Mouse (Mus musculus) kidney, embryonic 16.5 days (tissue): ENCODE results near the gene Map4k4. TPM values are rescaled to one million over a fixed set of nuclear protein-coding genes. Genes with fewer than 3 reads are reported as not detected.
A peak's percentile ranks its signal among the peaks of the same experiment; 100 is the strongest.

Source experiments
- ATAC-seq: fragments of 200-750 bp; cut with Nextera tagmentation; 2 replicates; pipeline ENCODE4 v1.8.0; 2017; ENCODE audit warnings: moderate TSS enrichment; ENCODE audit not compliant: low FRiP score, low TSS enrichment
- H3K27ac ChIP-seq: fragments of 300-500 bp; sonication (generic); 2 replicates; pipeline ENCODE4 v1.5.1; 2014; ENCODE audit warnings: low read length
- H3K27me3 ChIP-seq: fragments of 300-500 bp; sonication (generic); 2 replicates; pipeline ENCODE4 v1.6.1; 2014; ENCODE audit warnings: low read length, control low read depth, mixed read lengths; ENCODE audit not compliant: insufficient read depth
- H3K36me3 ChIP-seq: fragments of 300-500 bp; sonication (generic); 2 replicates; pipeline ENCODE4 v1.6.1; 2014; ENCODE audit warnings: low read length, control low read depth, mixed read lengths; ENCODE audit not compliant: insufficient read depth
- H3K4me1 ChIP-seq: fragments of 300-500 bp; sonication (generic); 2 replicates; pipeline ENCODE4 v1.6.1; 2014; ENCODE audit warnings: low read length, control low read depth, mixed read lengths; ENCODE audit not compliant: insufficient read depth
- H3K4me2 ChIP-seq: fragments of 300-500 bp; sonication (generic); replicated peaks from 2 replicates; pipeline ENCODE4 v1.6.1; 2014; ENCODE audit warnings: low read depth, low read length
- H3K4me3 ChIP-seq: fragments of 300-500 bp; sonication (generic); 2 replicates; pipeline ENCODE4 v1.5.1; 2014; ENCODE audit warnings: mild to moderate bottlenecking, low read length
- H3K9ac ChIP-seq: fragments of 300-500 bp; sonication (generic); replicated peaks from 2 replicates; pipeline ENCODE4 v1.6.1; 2014; ENCODE audit warnings: low read length
- H3K9me3 ChIP-seq: fragments of 300-500 bp; sonication (generic); 2 replicates; pipeline ENCODE4 v1.6.1; 2016; ENCODE audit warnings: low read length, control low read depth
- WGBS: fragments of 180-500 bp; shearing (Covaris S2); extraction: QIAGEN DNeasy Blood & Tissue Kit; methylation state at CpG from one replicate; pipeline ENCODE4 v1.1.7; 2014; 5-methylcytosine and 5-hydroxymethylcytosine counted together
- polyA plus RNA-seq: library from polyadenylated mRNA; unstranded; fragments of >200 nt; fragmentation: Nextera tagmentation; extraction: Ambion mirVana; gene quantifications from 2 replicates; pipeline ENCODE4 v1.2.1, GENCODE M21; 2015

The Map4k4 gene
- polyA plus RNA-seq, 1 experiment from 2014 or later = 14.3 TPM

- no peak overlapping the region for H3K9ac ChIP-seq
- peaks cover 27% of the 10 kb centered on the region for H3K4me1 ChIP-seq
- H3K4me2 ChIP-seq = no peak overlapping the region
- ATAC-seq = no peak
- H3K36me3 ChIP-seq = no peaks in the 10 kb centered on the region
- no peaks in the 10 kb centered on the region for H3K9me3 ChIP-seq
- H3K4me3 ChIP-seq = no peak overlapping the region
- H3K27me3 ChIP-seq = no peaks in the 10 kb centered on the region
- H3K27ac ChIP-seq = no peak overlapping the region
- 54% methylated on average over 12 of the region's 12 CpGs for WGBS
Measured at GRCm38 (mm10) chr1:39869721-39870201, 31.0 kb upstream of the Map4k4 start.

- 0 out of 2 replicates have a peak overlapping the region, but pooled peaks have one; percentile 22 for H3K4me2 ChIP-seq
- ATAC-seq = peak; percentile 42; the same call in 1 of the 2 replicates
- H3K27me3 ChIP-seq = no peaks in the 10 kb centered on the region
- H3K9ac ChIP-seq = no peak overlapping the region
- peaks cover 7% of the 10 kb centered on the region; the same call in 1 of the 2 replicates for H3K4me1 ChIP-seq
- H3K9me3 ChIP-seq = no peaks in the 10 kb centered on the region
- H3K4me3 ChIP-seq = no peak overlapping the region
- 49% methylated on average over 3 of the region's 3 CpGs for WGBS
- peak overlapping the region; percentile 60; the same call in 1 of the 2 replicates for H3K27ac ChIP-seq
- H3K36me3 ChIP-seq = no peaks in the 10 kb centered on the region
Measured at GRCm38 (mm10) chr1:39877981-39878380, 22.7 kb upstream of the Map4k4 start.

GRCm38 (mm10) chr1:39882505-39882904 is 18.2 kb upstream of the Map4k4 start:
- ATAC-seq = no peak
- H3K36me3 ChIP-seq = no peaks in the 10 kb centered on the region
- no peaks in the 10 kb centered on the region for H3K27me3 ChIP-seq

GRCm38 (mm10) chr1:39884803-39885515 is 15.8 kb upstream of the Map4k4 start:
- Histone ChIP-seq H3K4me3 (no peak overlapping the region), H3K4me1 (no peaks in the 10 kb centered on the region), H3K36me3 (no peaks in the 10 kb centered on the region), H3K4me2 (no peak overlapping the region), H3K9me3 (no peaks in the 10 kb centered on the region), H3K27ac (no peak overlapping the region), H3K9ac (no peak overlapping the region), H3K27me3 (no peaks in the 10 kb centered on the region)
- WGBS = 47% methylated on average over 16 of the region's 16 CpGs
- no peak for ATAC-seq

More at GRCm38 (mm10) chr1:39882505-39882904, 18.2 kb upstream of the Map4k4 start:
- Histone ChIP-seq H3K4me1 (peaks cover 3% of the 10 kb centered on the region; the same call in 1 of the 2 replicates), H3K4me3 (no peak overlapping the region), H3K4me2 (no peak overlapping the region), H3K27ac (no peak overlapping the region), H3K9me3 (no peaks in the 10 kb centered on the region), H3K9ac (no peak overlapping the region)
- WGBS = 90% methylated on average over 4 of the region's 4 CpGs

GRCm38 (mm10) chr1:39887997-39888396 is 12.7 kb upstream of the Map4k4 start:
- 27% methylated on average over 1 of the region's 1 CpGs for WGBS

GRCm38 (mm10) chr1:39889429-39889828 is 11.3 kb upstream of the Map4k4 start:
- Histone ChIP-seq H3K9ac (no peak overlapping the region), H3K4me2 (no peak overlapping the region), H3K36me3 (no peaks in the 10 kb centered on the region), H3K4me1 (no peaks in the 10 kb centered on the region), H3K27me3 (no peaks in the 10 kb centered on the region), H3K9me3 (no peaks in the 10 kb centered on the region), H3K27ac (no peak overlapping the region), H3K4me3 (no peak overlapping the region)
- no peak for ATAC-seq
- 85% methylated on average over 8 of the region's 8 CpGs for WGBS

More at GRCm38 (mm10) chr1:39887997-39888396, 12.7 kb upstream of the Map4k4 start:
- Histone ChIP-seq H3K9ac (no peak overlapping the region), H3K27me3 (no peaks in the 10 kb centered on the region), H3K4me2 (no peak overlapping the region), H3K4me1 (no peaks in the 10 kb centered on the region), H3K9me3 (no peaks in the 10 kb centered on the region), H3K4me3 (no peak overlapping the region), H3K27ac (no peak overlapping the region), H3K36me3 (no peaks in the 10 kb centered on the region)
- ATAC-seq = no peak

GRCm38 (mm10) chr1:39889973-39890372 is 10.7 kb upstream of the Map4k4 start:
- WGBS = 73% methylated on average over 6 of the region's 6 CpGs
- no peaks in the 10 kb centered on the region for H3K36me3 ChIP-seq
- no peak overlapping the region for H3K4me2 ChIP-seq
- H3K27ac ChIP-seq = no peak overlapping the region
- H3K9me3 ChIP-seq = no peaks in the 10 kb centered on the region
- no peak overlapping the region for H3K4me3 ChIP-seq
- no peak overlapping the region for H3K9ac ChIP-seq
- no peaks in the 10 kb centered on the region for H3K4me1 ChIP-seq
- ATAC-seq = no peak
- H3K27me3 ChIP-seq = no peaks in the 10 kb centered on the region

GRCm38 (mm10) chr1:39893153-39893880 is 7.4 kb upstream of the Map4k4 start:
- Histone ChIP-seq H3K4me1 (peaks cover 6% of the 10 kb centered on the region; the same call in 1 of the 2 replicates), H3K27ac (no peak overlapping the region), H3K4me2 (no peak overlapping the region), H3K9me3 (no peaks in the 10 kb centered on the region), H3K36me3 (no peaks in the 10 kb centered on the region), H3K4me3 (no peak overlapping the region), H3K9ac (no peak overlapping the region), H3K27me3 (no peaks in the 10 kb centered on the region)
- ATAC-seq = no peak
- whole genome bisulfite sequencing = 95% methylated on average over 11 of the region's 11 CpGs

- Histone ChIP-seq H3K4me3 (no peak overlapping the region), H3K27me3 (no peaks in the 10 kb centered on the region), H3K36me3 (no peaks in the 10 kb centered on the region), H3K4me1 (peaks cover 13% of the 10 kb centered on the region), H3K27ac (no peak overlapping the region), H3K9ac (no peak overlapping the region), H3K9me3 (no peaks in the 10 kb centered on the region), H3K4me2 (no peak overlapping the region)
- 48% methylated on average over 2 of the region's 2 CpGs for WGBS
- ATAC-seq = no peak
Measured at GRCm38 (mm10) chr1:39895097-39895496, 5.6 kb upstream of the Map4k4 start.

GRCm38 (mm10) chr1:39895506-39895905 is 5.2 kb upstream of the Map4k4 start:
- WGBS = 26% methylated on average over 2 of the region's 2 CpGs
- H3K36me3 ChIP-seq = no peaks in the 10 kb centered on the region
- no peak overlapping the region for H3K9ac ChIP-seq
- H3K4me1 ChIP-seq = peaks cover 13% of the 10 kb centered on the region
- no peaks in the 10 kb centered on the region for H3K9me3 ChIP-seq
- H3K27me3 ChIP-seq = no peaks in the 10 kb centered on the region
- no peak overlapping the region for H3K4me2 ChIP-seq
- no peak overlapping the region for H3K4me3 ChIP-seq
- H3K27ac ChIP-seq = no peak overlapping the region
- ATAC-seq = no peak
